Mouse (Mus musculus): ENCODE data around the gene Srsf9. TPM values are rescaled to one million over a fixed set of nuclear protein-coding genes. Genes with fewer than 3 reads are reported as not detected.

The Srsf9 gene
- 118 and 132 TPM in 2 replicates for polyA plus RNA-seq (2015; fragmentation: Nextera tagmentation; extraction: Ambion mirVana)

- WGBS: 0% methylated on average over 81 of the region's 97 CpGs
- H3K27ac ChIP-seq (ENCODE audit: low read length): peak within 1 kb of the TSS; percentile 91
- peak within 1 kb of the TSS; percentile 86 for H3K4me3 ChIP-seq (ENCODE audit: low read depth, low read length)
- peak within 1 kb of the TSS; percentile 86 for H3K9ac ChIP-seq (ENCODE audit: low read depth, low read length)
- peaks cover 2% of the 10 kb centered on the region; the same call in 1 of the 2 replicates for H3K36me3 ChIP-seq (ENCODE audit: control insufficient read depth, insufficient read depth, low read length)
- H3K9me3 ChIP-seq (replicated peaks; ENCODE audit: control insufficient read depth, low read length, poor library complexity, severe bottlenecking): no peaks in the 10 kb centered on the region
- H3K4me2 ChIP-seq (ENCODE audit: low read length): peak within 1 kb of the TSS; percentile 80
- ATAC-seq: peak; percentile 93
- H3K4me1 ChIP-seq (ENCODE audit: control insufficient read depth, insufficient read depth, low read length): peaks cover 29% of the 10 kb centered on the region
- no peaks in the 10 kb centered on the region for H3K27me3 ChIP-seq (ENCODE audit: control insufficient read depth, insufficient read depth, low read depth, low read length)
Observed at GRCm38 (mm10) chr5:115326875-115327609, at the start of gene Srsf9. Gene Srsf9, plus strand, starts transcription at chr5:115327177.

DNA sequence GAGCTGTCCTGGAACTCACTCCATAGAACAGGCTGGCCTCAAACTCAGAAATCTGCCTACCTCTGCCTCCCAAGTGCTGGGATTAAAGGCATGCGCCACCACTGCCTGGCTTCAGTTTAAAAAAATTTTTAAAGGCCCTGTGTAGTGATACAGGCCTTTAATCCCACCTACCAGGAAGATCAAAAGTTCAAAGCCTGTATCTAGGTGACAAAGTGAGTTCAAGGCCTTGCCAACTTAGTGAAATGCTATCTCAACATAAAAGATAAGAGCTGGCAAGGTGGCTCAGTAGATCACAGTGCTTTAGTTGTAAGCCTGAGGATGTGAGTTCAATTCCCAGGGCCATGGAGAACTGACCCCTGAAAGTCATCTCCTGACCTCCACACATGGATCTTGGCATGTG is 48.9 kb upstream of the Srsf9 start:
- Histone ChIP-seq H3K4me2 (ENCODE audit: low read length) (no peak overlapping the region), H3K27ac (ENCODE audit: low read length) (no peak overlapping the region), H3K9me3 (replicated peaks; ENCODE audit: control insufficient read depth, low read length, poor library complexity, severe bottlenecking) (no peaks in the 10 kb centered on the region), H3K27me3 (ENCODE audit: control insufficient read depth, insufficient read depth, low read depth, low read length) (no peaks in the 10 kb centered on the region), H3K4me1 (ENCODE audit: control insufficient read depth, insufficient read depth, low read length) (peaks cover 4% of the 10 kb centered on the region), H3K4me3 (ENCODE audit: low read depth, low read length) (no peak overlapping the region), H3K36me3 (ENCODE audit: control insufficient read depth, insufficient read depth, low read length) (no peaks in the 10 kb centered on the region), H3K9ac (ENCODE audit: low read depth, low read length) (no peak overlapping the region)
- WGBS: 81% methylated on average over 1 of the region's 1 CpGs
- ATAC-seq: no peak

- no peak overlapping the region for H3K9ac ChIP-seq (ENCODE audit: low read depth, low read length)
- H3K27ac ChIP-seq (ENCODE audit: low read length): no peak overlapping the region
- H3K4me2 ChIP-seq (ENCODE audit: low read length): no peak overlapping the region
- peaks cover 4% of the 10 kb centered on the region for H3K4me1 ChIP-seq (ENCODE audit: control insufficient read depth, insufficient read depth, low read length)
- WGBS: 52% methylated on average over 2 of the region's 2 CpGs
- no peak overlapping the region for H3K4me3 ChIP-seq (ENCODE audit: low read depth, low read length)
- no peaks in the 10 kb centered on the region for H3K9me3 ChIP-seq (replicated peaks; ENCODE audit: control insufficient read depth, low read length, poor library complexity, severe bottlenecking)
- ATAC-seq: no peak
- no peaks in the 10 kb centered on the region for H3K36me3 ChIP-seq (ENCODE audit: control insufficient read depth, insufficient read depth, low read length)
- H3K27me3 ChIP-seq (ENCODE audit: control insufficient read depth, insufficient read depth, low read depth, low read length): no peaks in the 10 kb centered on the region
Observed at GRCm38 (mm10) chr5:115278785-115279184, 48.2 kb upstream of the Srsf9 start.

DNA sequence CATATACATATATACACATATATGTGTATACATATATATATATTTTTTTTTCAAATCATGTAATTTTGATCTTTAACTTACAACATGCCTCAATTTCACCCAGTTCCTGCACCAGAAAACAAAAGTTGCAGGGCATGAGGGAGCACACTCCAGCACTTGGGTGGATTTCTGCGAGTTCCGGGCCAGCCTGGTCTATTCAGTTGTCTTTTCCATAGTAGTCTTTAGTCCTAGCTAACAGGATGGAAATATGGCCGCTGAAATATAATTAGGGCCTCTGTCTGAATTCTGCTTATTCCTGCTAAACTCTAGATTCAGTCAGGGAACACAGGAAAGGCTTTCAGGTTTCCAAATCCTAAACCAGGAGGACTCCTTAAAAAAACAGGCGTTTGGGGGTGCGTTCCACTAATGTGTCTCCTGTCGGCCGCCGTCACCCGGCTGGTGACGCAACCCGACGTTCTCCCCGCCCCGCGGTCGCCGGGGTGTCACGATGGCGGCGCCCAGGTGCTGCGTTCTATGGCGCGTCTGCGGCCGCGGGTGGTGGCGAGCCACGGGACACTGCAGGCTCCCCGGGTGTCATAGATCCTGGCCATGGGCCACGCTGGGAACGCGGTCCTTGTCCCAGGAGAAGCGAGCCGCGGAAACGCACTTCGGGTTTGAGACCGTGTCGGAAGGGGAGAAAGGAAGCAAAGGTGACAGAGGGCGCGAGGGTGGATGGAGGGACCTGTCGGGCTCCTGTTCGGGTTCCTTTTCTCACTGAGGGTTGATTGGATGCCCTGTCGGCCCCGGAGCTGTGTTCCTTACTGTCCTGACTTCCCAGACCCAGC is 47.5 kb upstream of the Srsf9 start, which contains the start of gene Coq5:
TSS of gene Coq5 (plus strand) at position 441 of the 824 bp plus-strand sequence.
- peaks cover 4% of the 10 kb centered on the region for H3K4me1 ChIP-seq (ENCODE audit: control insufficient read depth, insufficient read depth, low read length)
- peak within 1 kb of the TSS; percentile 62 for H3K27ac ChIP-seq (ENCODE audit: low read length)
- no peaks in the 10 kb centered on the region for H3K27me3 ChIP-seq (ENCODE audit: control insufficient read depth, insufficient read depth, low read depth, low read length)
- no peaks in the 10 kb centered on the region for H3K9me3 ChIP-seq (replicated peaks; ENCODE audit: control insufficient read depth, low read length, poor library complexity, severe bottlenecking)
- peak; percentile 91 for ATAC-seq
- peak within 1 kb of the TSS; percentile 80 for H3K4me2 ChIP-seq (ENCODE audit: low read length)
- H3K36me3 ChIP-seq (ENCODE audit: control insufficient read depth, insufficient read depth, low read length): peaks cover 4% of the 10 kb centered on the region; the same call in 1 of the 2 replicates
- peak within 1 kb of the TSS; percentile 75 for H3K4me3 ChIP-seq (ENCODE audit: low read depth, low read length)
- H3K9ac ChIP-seq (ENCODE audit: low read depth, low read length): peak within 1 kb of the TSS; percentile 88
- WGBS: 4% methylated on average over 37 of the region's 45 CpGs

- H3K4me1 ChIP-seq (ENCODE audit: control insufficient read depth, insufficient read depth, low read length): peaks cover 4% of the 10 kb centered on the region
- H3K27me3 ChIP-seq (ENCODE audit: control insufficient read depth, insufficient read depth, low read depth, low read length): no peaks in the 10 kb centered on the region
- peak overlapping the region; percentile 88 for H3K9ac ChIP-seq (ENCODE audit: low read depth, low read length)
- 8% methylated on average over 17 of the region's 17 CpGs for WGBS
- H3K36me3 ChIP-seq (ENCODE audit: control insufficient read depth, insufficient read depth, low read length): peaks cover 5% of the 10 kb centered on the region; the same call in 1 of the 2 replicates
- H3K27ac ChIP-seq (ENCODE audit: low read length): peak overlapping the region; percentile 62
- peak overlapping the region; percentile 80 for H3K4me2 ChIP-seq (ENCODE audit: low read length)
- peak overlapping the region; percentile 75 for H3K4me3 ChIP-seq (ENCODE audit: low read depth, low read length)
- 0 out of 2 replicates have a peak, but pooled peaks have one; percentile 26 for ATAC-seq
- no peaks in the 10 kb centered on the region for H3K9me3 ChIP-seq (replicated peaks; ENCODE audit: control insufficient read depth, low read length, poor library complexity, severe bottlenecking)
Observed at GRCm38 (mm10) chr5:115280050-115280687, 46.8 kb upstream of the Srsf9 start.

- no peaks in the 10 kb centered on the region for H3K27me3 ChIP-seq (ENCODE audit: control insufficient read depth, insufficient read depth, low read depth, low read length)
- H3K4me2 ChIP-seq (ENCODE audit: low read length): no peak overlapping the region
- peaks cover 4% of the 10 kb centered on the region for H3K4me1 ChIP-seq (ENCODE audit: control insufficient read depth, insufficient read depth, low read length)
- no peak overlapping the region for H3K4me3 ChIP-seq (ENCODE audit: low read depth, low read length)
- no peaks in the 10 kb centered on the region for H3K9me3 ChIP-seq (replicated peaks; ENCODE audit: control insufficient read depth, low read length, poor library complexity, severe bottlenecking)
- no peak for ATAC-seq
- peaks cover 5% of the 10 kb centered on the region; the same call in 1 of the 2 replicates for H3K36me3 ChIP-seq (ENCODE audit: control insufficient read depth, insufficient read depth, low read length)
- H3K27ac ChIP-seq (ENCODE audit: low read length): no peak overlapping the region
- WGBS: 100% methylated on average over 3 of the region's 3 CpGs
- no peak overlapping the region for H3K9ac ChIP-seq (ENCODE audit: low read depth, low read length)
Observed at GRCm38 (mm10) chr5:115284735-115285134, 42.2 kb upstream of the Srsf9 start.

- WGBS: 89% methylated on average over 8 of the region's 8 CpGs
- Histone ChIP-seq H3K36me3 (ENCODE audit: control insufficient read depth, insufficient read depth, low read length) (peaks cover 36% of the 10 kb centered on the region), H3K4me1 (ENCODE audit: control insufficient read depth, insufficient read depth, low read length) (peaks cover 8% of the 10 kb centered on the region), H3K4me3 (ENCODE audit: low read depth, low read length) (no peak overlapping the region), H3K4me2 (ENCODE audit: low read length) (no peak overlapping the region), H3K9ac (ENCODE audit: low read depth, low read length) (no peak overlapping the region), H3K9me3 (replicated peaks; ENCODE audit: control insufficient read depth, low read length, poor library complexity, severe bottlenecking) (no peaks in the 10 kb centered on the region), H3K27ac (ENCODE audit: low read length) (no peak overlapping the region), H3K27me3 (ENCODE audit: control insufficient read depth, insufficient read depth, low read depth, low read length) (no peaks in the 10 kb centered on the region)
- no peak for ATAC-seq
Observed at GRCm38 (mm10) chr5:115294173-115294572, 32.8 kb upstream of the Srsf9 start.

- no peak for ATAC-seq
- 90% methylated on average over 10 of the region's 10 CpGs for WGBS
- peaks cover 29% of the 10 kb centered on the region for H3K36me3 ChIP-seq (ENCODE audit: control insufficient read depth, insufficient read depth, low read length)
Observed at GRCm38 (mm10) chr5:115296347-115296746, 30.6 kb upstream of the Srsf9 start.

More at GRCm38 (mm10) chr5:115296347-115296746, 30.6 kb upstream of the Srsf9 start:
- H3K9ac ChIP-seq (ENCODE audit: low read depth, low read length): no peak overlapping the region
- 0 out of 2 replicates have a peak overlapping the region, but pooled peaks have one; percentile 11 for H3K27ac ChIP-seq (ENCODE audit: low read length)
- H3K9me3 ChIP-seq (replicated peaks; ENCODE audit: control insufficient read depth, low read length, poor library complexity, severe bottlenecking): no peaks in the 10 kb centered on the region
- H3K4me1 ChIP-seq (ENCODE audit: control insufficient read depth, insufficient read depth, low read length): peaks cover 13% of the 10 kb centered on the region
- H3K27me3 ChIP-seq (ENCODE audit: control insufficient read depth, insufficient read depth, low read depth, low read length): no peaks in the 10 kb centered on the region
- no peak overlapping the region for H3K4me3 ChIP-seq (ENCODE audit: low read depth, low read length)
- no peak overlapping the region for H3K4me2 ChIP-seq (ENCODE audit: low read length)

All from midbrain, embryonic 16.5 days (tissue).